Mouse (Mus musculus): ENCODE results near the gene Nek7. TPM values are rescaled to one million over a fixed set of nuclear protein-coding genes. Genes with fewer than 3 reads are reported as not detected.

Nek7 gene
- total RNA-seq, 2 experiments from 2014 or later = 26.5 to 26.8 TPM

GRCm38 (mm10) chr1:138614552-138615287 is 5.2 kb downstream of the Nek7 start:
- intact Hi-C loops (cut with DNase I) = loop anchor here (5.0 kb wide), 2 partner anchors 47 to 112 kb away; no protein-coding TSS in a partner anchor
- DNase-seq (ENCODE audit: low spot score in 2 of 2) = peak; percentile 40 to 42

- intact Hi-C loops (cut with DNase I) = no loop called here
- no peak for DNase-seq (ENCODE audit: low spot score in 2 of 2)
Observed at GRCm38 (mm10) chr1:138612177-138612576, 7.8 kb downstream of the Nek7 start.

- no peak for DNase-seq (ENCODE audit: low spot score in 2 of 2)
- intact Hi-C loops (cut with DNase I) = no loop called here
Observed at GRCm38 (mm10) chr1:138609176-138609575, 10.8 kb downstream of the Nek7 start.

GRCm38 (mm10) chr1:138608336-138608735 is 11.6 kb downstream of the Nek7 start:
- DNase-seq (ENCODE audit: low spot score in 2 of 2) = no peak
- intact Hi-C loops (cut with DNase I) = no loop called here

- intact Hi-C loops (cut with DNase I) = no loop called here
Observed at GRCm38 (mm10) chr1:138607862-138608261, 12.1 kb downstream of the Nek7 start.

GRCm38 (mm10) chr1:138606771-138607170 is 13.2 kb downstream of the Nek7 start:
- intact Hi-C loops (cut with DNase I) = no loop called here
- DNase-seq (ENCODE audit: low spot score in 2 of 2) = no peak

More at GRCm38 (mm10) chr1:138607862-138608261, 12.1 kb downstream of the Nek7 start:
- DNase-seq (ENCODE audit: low spot score in 2 of 2) = no peak

GRCm38 (mm10) chr1:138604736-138605135 is 15.2 kb downstream of the Nek7 start:
- DNase-seq (ENCODE audit: low spot score in 2 of 2) = no peak
- intact Hi-C loops (cut with DNase I) = no loop called here

- intact Hi-C loops (cut with DNase I) = no loop called here
- DNase-seq (ENCODE audit: low spot score in 2 of 2) = no peak
Observed at GRCm38 (mm10) chr1:138603974-138604373, 16.0 kb downstream of the Nek7 start.

- no peak for DNase-seq (ENCODE audit: low spot score in 2 of 2)
- intact Hi-C loops (cut with DNase I) = no loop called here
Observed at GRCm38 (mm10) chr1:138598087-138598486, 21.9 kb downstream of the Nek7 start.

GRCm38 (mm10) chr1:138596127-138596706 is 23.7 kb downstream of the Nek7 start:
- intact Hi-C loops (cut with DNase I) = no loop called here
- no peak for DNase-seq (ENCODE audit: low spot score in 2 of 2)

GRCm38 (mm10) chr1:138594910-138595309 is 25.0 kb downstream of the Nek7 start:
- DNase-seq (ENCODE audit: low spot score in 2 of 2) = no peak
- intact Hi-C loops (cut with DNase I) = no loop called here

- intact Hi-C loops (cut with DNase I) = no loop called here
Observed at GRCm38 (mm10) chr1:138593922-138594321, 26.0 kb downstream of the Nek7 start.

GRCm38 (mm10) chr1:138592466-138592865 is 27.5 kb downstream of the Nek7 start:
- intact Hi-C loops (cut with DNase I) = no loop called here
- DNase-seq (ENCODE audit: low spot score in 2 of 2) = no peak

More at GRCm38 (mm10) chr1:138593922-138594321, 26.0 kb downstream of the Nek7 start:
- DNase-seq (ENCODE audit: low spot score in 2 of 2) = no peak

GRCm38 (mm10) chr1:138590451-138591022 is 29.4 kb downstream of the Nek7 start:
- DNase-seq (ENCODE audit: low spot score in 2 of 2) = no peak
- intact Hi-C loops (cut with DNase I) = no loop called here

GRCm38 (mm10) chr1:138589126-138589525 is 30.8 kb downstream of the Nek7 start:
- no peak for DNase-seq (ENCODE audit: low spot score in 2 of 2)
- intact Hi-C loops (cut with DNase I) = no loop called here

- no peak for DNase-seq (ENCODE audit: low spot score in 2 of 2)
- intact Hi-C loops (cut with DNase I) = no loop called here
Observed at GRCm38 (mm10) chr1:138587812-138588211, 32.1 kb downstream of the Nek7 start.

- intact Hi-C loops (cut with DNase I) = no loop called here
- no peak for DNase-seq (ENCODE audit: low spot score in 2 of 2)
Observed at GRCm38 (mm10) chr1:138586891-138587290, 33.0 kb downstream of the Nek7 start.

- no peak for DNase-seq (ENCODE audit: low spot score in 2 of 2)
- intact Hi-C loops (cut with DNase I) = no loop called here
Observed at GRCm38 (mm10) chr1:138584423-138585013, 35.4 kb downstream of the Nek7 start.

GRCm38 (mm10) chr1:138582225-138582624 is 37.7 kb downstream of the Nek7 start:
- no peak for DNase-seq (ENCODE audit: low spot score in 2 of 2)
- intact Hi-C loops (cut with DNase I) = no loop called here

GRCm38 (mm10) chr1:138579822-138580492 is 40.0 kb downstream of the Nek7 start:
- intact Hi-C loops (cut with DNase I) = no loop called here
- DNase-seq (ENCODE audit: low spot score in 2 of 2) = no peak
